Comparison of ENCODE assay signal across 11 mouse cellular contexts in genomic region chr14:11620962-11621568, GRCm38 (mm10).
A peak's percentile ranks its signal among the peaks of the same experiment; 100 is the strongest.
DNase-seq lines count a peak whose midpoint lies in the region; ATAC-seq lines count a peak whose summit lies in the region.
"Had no signal": no experiment of that assay in that cellular context is flagged by ENCODE, and none has a peak within 500 bp of the region (broad histone marks: within the 10 kb centered on the region; RNA-seq: fewer than 3 reads in every experiment).

No protein-coding gene starts in this region.

- WGBS in neural tube, embryonic 11.5 days, result 29% methylated on average over 10 of the region's 10 CpGs
- 33% methylated on average over 10 of the region's 10 CpGs for WGBS in hindbrain, embryonic 13.5 days
- WGBS in midbrain, embryonic 11.5 days, result 29% methylated on average over 10 of the region's 10 CpGs

- no peak overlapping the region for H3K9ac ChIP-seq in neural tube, embryonic 11.5 days (ENCODE audit: low read length)
- H3K9ac ChIP-seq in hindbrain, embryonic 13.5 days, result 0 out of 2 replicates have a peak overlapping the region, but pooled peaks have one; percentile 1
- no peak overlapping the region for H3K9ac ChIP-seq in midbrain, embryonic 11.5 days (ENCODE audit: low read length)
- H3K9ac ChIP-seq: liver, postnatal 0 days had no signal

- intact Hi-C loops in left cerebral cortex, postnatal 14 days (cut with DNase I), result no loop called here

- peaks cover 12% of the 10 kb centered on the region for H3K4me1 ChIP-seq in neural tube, embryonic 11.5 days (ENCODE audit: control insufficient read depth, insufficient read depth, low read length)
- peaks cover 55% of the 10 kb centered on the region for H3K4me1 ChIP-seq in hindbrain, embryonic 13.5 days (replicated peaks)
- H3K4me1 ChIP-seq in midbrain, embryonic 11.5 days (ENCODE audit: control insufficient read depth, insufficient read depth, low read length), result peaks cover 15% of the 10 kb centered on the region

- H3K4me3 ChIP-seq in neural tube, embryonic 11.5 days (ENCODE audit: low read depth, low read length), result no peak overlapping the region
- H3K4me3 ChIP-seq in hindbrain, embryonic 13.5 days, result no peak overlapping the region
- no peak overlapping the region for H3K4me3 ChIP-seq in midbrain, embryonic 11.5 days (ENCODE audit: low read depth, low read length)

- peak; percentile 54; the same call in 1 of the 2 replicates for ATAC-seq in neural tube, embryonic 11.5 days (ENCODE audit: insufficient read depth, low FRiP score, low TSS enrichment)
- ATAC-seq in hindbrain, embryonic 13.5 days (ENCODE audit: low FRiP score), result peak; percentile 22; the same call in 1 of the 2 replicates
- peak; percentile 52; the same call in 1 of the 2 replicates for ATAC-seq in midbrain, embryonic 11.5 days (ENCODE audit: low FRiP score)
- ATAC-seq: liver, postnatal 0 days had no signal

- no peaks in the 10 kb centered on the region for H3K9me3 ChIP-seq in neural tube, embryonic 11.5 days (ENCODE audit: control insufficient read depth, low read length)
- H3K9me3 ChIP-seq in hindbrain, embryonic 13.5 days, result no peaks in the 10 kb centered on the region
- no peaks in the 10 kb centered on the region for H3K9me3 ChIP-seq in midbrain, embryonic 11.5 days (ENCODE audit: control insufficient read depth, low read length)

- H3K4me2 ChIP-seq in neural tube, embryonic 11.5 days (ENCODE audit: low read depth), result no peak overlapping the region
- H3K4me2 ChIP-seq in hindbrain, embryonic 13.5 days, result no peak overlapping the region
- no peak overlapping the region for H3K4me2 ChIP-seq in midbrain, embryonic 11.5 days

- DNase-seq in neural tube, embryonic 11.5 days (ENCODE audit: low spot score), result no peak
- DNase-seq in neural tube, embryonic 10.5 days (ENCODE audit: extremely low spot score, low spot score), result no peak
- DNase-seq in midbrain, embryonic 11.5 days (ENCODE audit: low spot score, missing footprints), result peak; percentile 81
- DNase-seq in retina, postnatal 1 day, result peak; percentile 55
- DNase-seq in layer of hippocampus, postnatal 14 days (ENCODE audit: low spot score in 2 of 2), result no peak
- no peak for DNase-seq in right cerebral cortex, adult 2 months (ENCODE audit: low spot score in 2 of 2)
- DNase-seq in left cerebral cortex, postnatal 14 days (ENCODE audit: low spot score in 2 of 2), result no peak
- DNase-seq: kidney, postnatal 25 days; liver, postnatal 0 days had no signal

- no peaks in the 10 kb centered on the region for H3K27me3 ChIP-seq in neural tube, embryonic 11.5 days (ENCODE audit: control insufficient read depth, insufficient read depth, low read length)
- H3K27me3 ChIP-seq in hindbrain, embryonic 13.5 days, result no peaks in the 10 kb centered on the region
- no peaks in the 10 kb centered on the region for H3K27me3 ChIP-seq in midbrain, embryonic 11.5 days (ENCODE audit: control insufficient read depth, insufficient read depth, low read length)

- H3K27ac ChIP-seq in neural tube, embryonic 11.5 days (ENCODE audit: low read depth, low read length), result no peak overlapping the region
- peak overlapping the region; percentile 6; the same call in 1 of the 2 replicates for H3K27ac ChIP-seq in hindbrain, embryonic 13.5 days
- H3K27ac ChIP-seq in midbrain, embryonic 11.5 days (ENCODE audit: low read depth, low read length), result 0 out of 2 replicates have a peak overlapping the region, but pooled peaks have one; percentile 14
- H3K27ac ChIP-seq: stomach, postnatal 0 days had no signal

- H3K36me3 ChIP-seq in neural tube, embryonic 11.5 days (ENCODE audit: control insufficient read depth, insufficient read depth, low read length), result no peaks in the 10 kb centered on the region
- H3K36me3 ChIP-seq in hindbrain, embryonic 13.5 days, result no peaks in the 10 kb centered on the region
- no peaks in the 10 kb centered on the region for H3K36me3 ChIP-seq in midbrain, embryonic 11.5 days (ENCODE audit: control insufficient read depth, insufficient read depth, low read length)

Comparison
In these comparisons a context has a peak if more than half of its experiments do, and no peak if none do; other contexts are left out.
1. DNase-seq: peak in midbrain, embryonic 11.5 days (single experiment) and retina, postnatal 1 day (single experiment); none in neural tube, embryonic 11.5 days (single experiment), neural tube, embryonic 10.5 days (single experiment), layer of hippocampus, postnatal 14 days (0 of 2), right cerebral cortex, adult 2 months (0 of 2) and left cerebral cortex, postnatal 14 days (0 of 2).
2. Peak in every context shown above with its lines, with median percentiles within 50 percentile points of each other: ATAC-seq.